Mouse (Mus musculus) embryonic facial prominence, embryonic 14.5 days (tissue): ENCODE data around the gene Lmntd1. TPM values are rescaled to one million over a fixed set of nuclear protein-coding genes. Genes with fewer than 3 reads are reported as not detected.

ENCODE experiments used
- ATAC-seq: fragments of 200-750 bp; cut with Nextera tagmentation; 2 replicates; pipeline ENCODE4 v1.8.0; 2017; ENCODE audit warnings: low read depth, moderate number of reproducible peaks, moderate TSS enrichment
- DNase-seq: peaks from one replicate; pipeline ENCODE4 v3.0.0-alpha.2; 2015; ENCODE audit warnings: low spot score
- H3K27ac ChIP-seq: fragments of 300-500 bp; sonication (generic); replicated peaks from 2 replicates; pipeline ENCODE4 v1.5.1; 2014; ENCODE audit warnings: low read depth, mild to moderate bottlenecking, low read length, moderate library complexity
- H3K27me3 ChIP-seq: fragments of 300-500 bp; sonication (generic); replicated peaks from 2 replicates; pipeline ENCODE4 v1.6.1; 2014; ENCODE audit warnings: low read length; ENCODE audit not compliant: control insufficient read depth, insufficient read depth
- H3K36me3 ChIP-seq: fragments of 300-500 bp; sonication (generic); 2 replicates; pipeline ENCODE4 v1.6.1; 2014; ENCODE audit warnings: low read length, mixed read lengths; ENCODE audit not compliant: control insufficient read depth, insufficient read depth
- H3K4me1 ChIP-seq: fragments of 300-500 bp; sonication (generic); 2 replicates; pipeline ENCODE4 v1.6.1; 2014; ENCODE audit warnings: antibody characterized with exemption, low read length; ENCODE audit not compliant: control insufficient read depth, insufficient read depth
- H3K4me2 ChIP-seq: fragments of 300-500 bp; sonication (generic); 2 replicates; pipeline ENCODE4 v1.6.1; 2014; ENCODE audit warnings: low read depth, mild to moderate bottlenecking, low read length, moderate library complexity, mixed read lengths
- H3K4me3 ChIP-seq: fragments of 300-500 bp; sonication (generic); 2 replicates; pipeline ENCODE4 v1.5.1; 2014; ENCODE audit warnings: low read depth, mild to moderate bottlenecking, low read length
- H3K9ac ChIP-seq: fragments of 300-500 bp; sonication (generic); 2 replicates; pipeline ENCODE4 v1.6.1; 2014; ENCODE audit warnings: low read depth, mild to moderate bottlenecking, low read length, moderate library complexity, mixed read lengths
- H3K9me3 ChIP-seq: fragments of 300-500 bp; sonication (generic); 2 replicates; pipeline ENCODE4 v1.6.1; 2016; ENCODE audit warnings: low read length; ENCODE audit not compliant: control insufficient read depth
- WGBS: fragments of 180-500 bp; shearing (Covaris S2); extraction: QIAGEN DNeasy Blood & Tissue Kit; methylation state at CpG from one replicate; pipeline ENCODE4 v1.1.7; 2014; 5-methylcytosine and 5-hydroxymethylcytosine counted together
- polyA plus RNA-seq: library from polyadenylated mRNA; unstranded; fragments of >200 nt; fragmentation: Nextera tagmentation; extraction: Ambion mirVana; gene quantifications from 2 replicates; pipeline ENCODE4 v1.2.1, GENCODE M21; 2014

Lmntd1 gene
- polyA plus RNA-seq, 1 experiment from 2014 or later = 1.3 TPM

GRCm38 (mm10) chr6:145539568-145539859 is 74.6 kb downstream of the Lmntd1 start:
- Histone ChIP-seq H3K27ac (no peak overlapping the region), H3K4me3 (no peak overlapping the region), H3K27me3 (no peaks in the 10 kb centered on the region), H3K4me2 (no peak overlapping the region), H3K4me1 (peaks cover 9% of the 10 kb centered on the region), H3K9me3 (peaks cover 6% of the 10 kb centered on the region; the same call in 1 of the 2 replicates), H3K9ac (no peak overlapping the region), H3K36me3 (no peaks in the 10 kb centered on the region)
- 29% methylated on average over 6 of the region's 6 CpGs for WGBS
- no peak for DNase-seq
- ATAC-seq = no peak

GRCm38 (mm10) chr6:145538787-145539567 is 75.1 kb downstream of the Lmntd1 start:
- H3K4me3 ChIP-seq = no peak overlapping the region
- H3K36me3 ChIP-seq = no peaks in the 10 kb centered on the region
- no peaks in the 10 kb centered on the region for H3K27me3 ChIP-seq
- no peak for ATAC-seq
- H3K4me1 ChIP-seq = peaks cover 9% of the 10 kb centered on the region
- H3K9ac ChIP-seq = no peak overlapping the region
- WGBS = 45% methylated on average over 11 of the region's 11 CpGs
- no peak overlapping the region for H3K4me2 ChIP-seq
- H3K9me3 ChIP-seq = peaks cover 6% of the 10 kb centered on the region; the same call in 1 of the 2 replicates
- no peak for DNase-seq
- no peak overlapping the region for H3K27ac ChIP-seq

- 73% methylated on average over 3 of the region's 3 CpGs for WGBS
- Histone ChIP-seq H3K4me1 (no peaks in the 10 kb centered on the region), H3K4me2 (no peak overlapping the region), H3K9me3 (no peaks in the 10 kb centered on the region), H3K9ac (no peak overlapping the region), H3K27me3 (no peaks in the 10 kb centered on the region), H3K36me3 (no peaks in the 10 kb centered on the region), H3K4me3 (no peak overlapping the region), H3K27ac (no peak overlapping the region)
- no peak for ATAC-seq
- DNase-seq = no peak
Observed at GRCm38 (mm10) chr6:145530464-145530863, 83.7 kb downstream of the Lmntd1 start.

GRCm38 (mm10) chr6:145523337-145523736 is 90.8 kb downstream of the Lmntd1 start:
- no peaks in the 10 kb centered on the region for H3K36me3 ChIP-seq
- no peaks in the 10 kb centered on the region for H3K27me3 ChIP-seq
- no peak for ATAC-seq
- WGBS = 77% methylated on average over 9 of the region's 9 CpGs
- H3K4me1 ChIP-seq = no peaks in the 10 kb centered on the region
- H3K9ac ChIP-seq = no peak overlapping the region
- H3K27ac ChIP-seq = no peak overlapping the region
- no peak overlapping the region for H3K4me2 ChIP-seq
- H3K9me3 ChIP-seq = 0 out of 2 replicates have a peak, but pooled peaks cover 4% of the 10 kb centered on the region
- no peak for DNase-seq
- H3K4me3 ChIP-seq = no peak overlapping the region

- Histone ChIP-seq H3K9ac (no peak overlapping the region), H3K4me3 (no peak overlapping the region), H3K4me1 (no peaks in the 10 kb centered on the region), H3K27ac (peak overlapping the region; percentile 33; the same call in 1 of the 2 replicates), H3K36me3 (no peaks in the 10 kb centered on the region), H3K27me3 (no peaks in the 10 kb centered on the region), H3K4me2 (no peak overlapping the region), H3K9me3 (0 out of 2 replicates have a peak, but pooled peaks cover 4% of the 10 kb centered on the region)
- DNase-seq = no peak
- WGBS = 78% methylated on average over 12 of the region's 12 CpGs
- no peak for ATAC-seq
Observed at GRCm38 (mm10) chr6:145522617-145523016, 91.5 kb downstream of the Lmntd1 start.

- DNase-seq (no peak), ATAC-seq (no peak)
- H3K36me3 ChIP-seq = no peaks in the 10 kb centered on the region
- no peak overlapping the region for H3K27ac ChIP-seq
- no peak overlapping the region for H3K4me2 ChIP-seq
- no peaks in the 10 kb centered on the region for H3K27me3 ChIP-seq
- WGBS = 47% methylated on average over 10 of the region's 10 CpGs
- H3K4me3 ChIP-seq = no peak overlapping the region
- H3K9ac ChIP-seq = no peak overlapping the region
- 0 out of 2 replicates have a peak, but pooled peaks cover 4% of the 10 kb centered on the region for H3K9me3 ChIP-seq
- H3K4me1 ChIP-seq = peaks cover 15% of the 10 kb centered on the region
Observed at GRCm38 (mm10) chr6:145517002-145517401, 97.1 kb downstream of the Lmntd1 start.

- Histone ChIP-seq H3K4me2 (no peak overlapping the region), H3K9me3 (0 out of 2 replicates have a peak, but pooled peaks cover 4% of the 10 kb centered on the region), H3K36me3 (no peaks in the 10 kb centered on the region), H3K9ac (no peak overlapping the region; the same call in 1 of the 2 replicates), H3K4me3 (no peak overlapping the region), H3K4me1 (peaks cover 15% of the 10 kb centered on the region), H3K27ac (no peak overlapping the region), H3K27me3 (no peaks in the 10 kb centered on the region)
- peak; percentile 90 for ATAC-seq
- peak; percentile 73 for DNase-seq
- WGBS = 24% methylated on average over 10 of the region's 10 CpGs
Observed at GRCm38 (mm10) chr6:145515859-145516581, 98.1 kb downstream of the Lmntd1 start.

GRCm38 (mm10) chr6:145511265-145511664 is 102.9 kb downstream of the Lmntd1 start:
- no peaks in the 10 kb centered on the region for H3K27me3 ChIP-seq

More at GRCm38 (mm10) chr6:145511265-145511664, 102.9 kb downstream of the Lmntd1 start:
- no peak for ATAC-seq
- Histone ChIP-seq H3K36me3 (no peaks in the 10 kb centered on the region), H3K27ac (no peak overlapping the region), H3K4me2 (no peak overlapping the region), H3K4me1 (peaks cover 8% of the 10 kb centered on the region; the same call in 1 of the 2 replicates), H3K9ac (no peak overlapping the region), H3K4me3 (no peak overlapping the region), H3K9me3 (no peaks in the 10 kb centered on the region)
- WGBS = 36% methylated on average over 8 of the region's 8 CpGs
- DNase-seq = no peak
